Mouse (Mus musculus) layer of hippocampus, adult 18-20 months (tissue): ENCODE results near the gene Abca5. TPM values are rescaled to one million over a fixed set of nuclear protein-coding genes. Genes with fewer than 3 reads are reported as not detected.

Experiments used
- total RNA-seq, 2 experiments: library from RNA; stranded (reverse); gene quantifications; 2 replicates each; pipeline ENCODE4 v1.2.3; 2021

Gene Abca5
- total RNA-seq, 2 experiments from 2014 or later, result 36.1 to 39.2 TPM

Other genes starting within 250 kb of the Abca5 start
- gene Abca8a, start 241.7 kb downstream of the Abca5 start, total RNA-seq, result 10 to 100 TPM in 1 of 2 experiments, 1 to 10 TPM in 1; 6.6 to 10.6 TPM
- gene Abca9, start 169.5 kb downstream of the Abca5 start, total RNA-seq, result 1 to 10 TPM; 6.3 to 6.4 TPM
- 1 to 10 TPM; 1.8 to 2.2 TPM for gene Abca6, start 85.9 kb downstream of the Abca5 start, total RNA-seq
- gene Map2k6, start 61.4 kb upstream of the Abca5 start, total RNA-seq, result 10 to 100 TPM; 30.8 to 31.4 TPM